Mouse (Mus musculus): ENCODE measurements around the gene Wdr60. TPM values are rescaled to one million over a fixed set of nuclear protein-coding genes. Genes with fewer than 3 reads are reported as not detected.

The Wdr60 gene
- polyA plus RNA-seq (2012; fragmentation: generic; extraction: Trizol): 1 to 10 TPM in 1 of 2 experiments, under 1 TPM in 1; 0.98 to 7.0 TPM

GRCm38 (mm10) chr12:116262555-116263341, at the start of gene Wdr60:
TSS of gene Wdr60 (minus strand) at chr12:116263022.

DNA sequence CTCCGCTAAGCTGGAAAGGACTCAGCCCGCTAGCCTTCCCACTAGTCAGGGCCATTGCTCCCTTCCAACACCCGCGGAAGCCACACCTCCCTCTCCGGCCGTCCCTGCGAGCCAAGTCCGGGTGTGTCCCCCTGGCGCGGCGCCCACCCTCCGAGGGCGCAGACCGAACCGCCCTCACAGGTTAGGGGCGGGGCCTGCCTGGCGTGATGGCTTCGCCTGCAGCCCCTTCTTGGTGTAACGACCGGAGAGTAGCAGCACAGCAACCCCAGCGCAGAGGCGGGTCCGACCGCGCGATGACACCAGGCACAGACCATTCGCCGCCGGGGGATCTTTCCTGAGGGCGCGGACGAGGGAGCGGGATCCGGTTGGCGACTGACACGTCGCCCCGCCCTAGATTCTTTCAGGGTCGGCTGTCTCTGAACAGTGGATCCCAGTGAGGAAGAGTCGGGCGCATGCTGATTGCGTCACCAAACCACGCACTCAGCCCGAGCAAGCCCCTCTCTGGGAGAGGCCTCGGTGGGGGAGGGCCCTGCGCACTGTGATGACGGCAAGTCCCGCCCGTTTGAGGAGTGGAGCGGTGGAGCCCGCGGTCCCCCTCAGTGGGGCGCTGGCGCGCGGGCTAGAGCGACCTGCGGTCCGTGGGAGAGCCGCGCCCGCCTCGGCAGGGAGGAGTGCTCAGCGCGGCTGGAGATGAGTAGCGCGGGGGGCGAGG, 18.0 kb upstream of the Wdr60 start, which contains the start of gene Esyt2:
Esyt2 (plus strand) TSS at position 544 of the 712 bp plus-strand sequence.

DNA sequence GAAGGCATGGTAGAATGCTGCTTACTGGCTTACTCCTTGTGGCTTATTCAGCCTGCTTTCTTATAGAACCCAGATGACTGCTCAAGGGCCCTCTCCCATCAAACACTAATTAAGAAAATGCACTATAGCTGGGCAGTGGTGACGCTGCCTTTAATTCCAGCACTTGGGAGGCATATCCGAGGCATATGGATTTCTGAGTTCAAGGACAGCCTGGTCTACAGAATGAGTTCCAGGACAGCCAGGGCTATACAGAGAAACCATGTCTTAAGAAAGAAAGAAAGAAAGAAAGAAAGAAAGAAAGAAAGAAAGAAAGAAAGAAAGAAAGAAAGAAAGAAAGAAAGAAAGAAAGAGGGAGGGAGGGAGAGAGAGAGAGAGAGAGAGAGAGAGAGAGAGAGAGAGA, 12.3 kb upstream of the Wdr60 start, which contains the start of gene Gm11027:
Gm11027 (plus strand) TSS at position 301 of the 400 bp plus-strand sequence.

Other genes with a start within 250 kb of the Wdr60 start
- 1 to 10 TPM in 1 of 2 experiments, under 1 TPM in 1; 0.92 to 7.6 TPM for gene Zfp386, start 215.3 kb downstream of the Wdr60 start, polyA plus RNA-seq (2012; fragmentation: generic; extraction: Trizol)
- not detected for gene Vipr2, start 185.3 kb downstream of the Wdr60 start, polyA plus RNA-seq (2012; fragmentation: generic; extraction: Trizol)
- not detected for gene Gm11027, start 12.4 kb upstream of the Wdr60 start, polyA plus RNA-seq (2012; fragmentation: generic; extraction: Trizol)
- 1 to 10 TPM in 1 of 2 experiments, under 1 TPM in 1; 0.97 to 7.7 TPM for gene Esyt2, start 18.2 kb upstream of the Wdr60 start, polyA plus RNA-seq (2012; fragmentation: generic; extraction: Trizol)
- gene Ncapg2, start 142.4 kb upstream of the Wdr60 start, polyA plus RNA-seq (2012; fragmentation: generic; extraction: Trizol): 1 to 10 TPM in 1 of 2 experiments, under 1 TPM in 1; 0.62 to 3.1 TPM
- not detected for gene Ptprn2, start 222.7 kb upstream of the Wdr60 start, polyA plus RNA-seq (2012; fragmentation: generic; extraction: Trizol)

Measured in C3H10T1/2 (cell line).